Mouse (Mus musculus): Measurements from ENCODE around the gene Foxm1.
A peak's percentile ranks its signal among the peaks of the same experiment; 100 is the strongest.

DNA sequence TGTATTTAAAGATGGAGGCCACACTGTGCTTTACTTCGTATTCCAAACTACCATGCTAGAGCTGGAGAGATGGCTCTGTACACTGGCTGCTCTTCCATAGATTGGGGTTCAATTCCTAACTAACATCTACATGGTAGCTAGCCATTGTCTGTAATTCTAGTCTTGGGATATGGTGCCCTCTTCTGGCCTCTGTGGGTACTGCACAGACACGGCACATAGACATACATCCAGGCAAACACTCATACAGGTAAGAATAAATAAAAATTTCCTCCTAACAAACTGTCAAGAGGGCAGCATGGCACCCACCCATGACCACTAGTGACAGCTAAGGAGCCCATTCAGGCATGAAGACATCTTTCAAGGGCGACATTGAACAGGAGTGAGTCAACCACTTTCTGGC, 48.3 kb downstream of the Foxm1 start:
- TF ChIP-seq CTCF (IDR thresholded peaks at IDR 0.05) (no peak; the same call in none of the 2 replicates), EP300 (IDR thresholded peaks at IDR 0.05; ENCODE audit: insufficient read depth, low read depth, low read length) (0 out of 2 replicates have a peak, but pooled peaks have one; percentile 62), POLR2A (IDR thresholded peaks at IDR 0.05; ENCODE audit: insufficient read depth, low read depth, low read length) (no peak)

All from heart, adult 2 months (tissue).